Mouse (Mus musculus) CD4-positive helper T cell, adult 2 months (primary cell): ENCODE data around the gene Ehbp1l1.

Source experiments
- DNase-seq: peaks from one replicate; pipeline ENCODE4 v3.0.0-alpha.2; 2012; ENCODE audit warnings: low read depth, missing footprints, low spot score

The Ehbp1l1 gene

GRCm38 (mm10) chr19:5668372-5668771 lies 57.7 kb downstream of the Ehbp1l1 start:
- DNase-seq: no peak

DNA sequence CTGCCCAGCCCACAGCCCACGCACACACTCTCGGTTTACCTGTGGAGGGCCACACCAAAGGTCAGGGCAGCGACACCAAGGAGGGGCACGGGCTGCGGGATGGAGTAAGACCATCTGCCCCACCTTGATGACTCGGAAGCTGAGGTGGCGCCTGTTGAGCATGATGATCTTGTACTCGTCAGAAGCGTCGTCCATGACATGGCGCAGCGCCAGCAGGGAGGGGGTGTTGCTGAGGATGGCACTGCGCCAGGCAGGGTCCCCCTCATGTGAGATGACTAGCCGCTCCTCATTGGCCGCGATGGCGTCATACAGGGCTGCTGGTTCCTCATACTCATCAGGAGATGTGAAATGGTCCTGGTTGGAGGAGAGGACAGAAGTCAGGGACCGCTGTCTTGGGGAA lies 59.7 kb downstream of the Ehbp1l1 start:
- no peak for DNase-seq

DNA sequence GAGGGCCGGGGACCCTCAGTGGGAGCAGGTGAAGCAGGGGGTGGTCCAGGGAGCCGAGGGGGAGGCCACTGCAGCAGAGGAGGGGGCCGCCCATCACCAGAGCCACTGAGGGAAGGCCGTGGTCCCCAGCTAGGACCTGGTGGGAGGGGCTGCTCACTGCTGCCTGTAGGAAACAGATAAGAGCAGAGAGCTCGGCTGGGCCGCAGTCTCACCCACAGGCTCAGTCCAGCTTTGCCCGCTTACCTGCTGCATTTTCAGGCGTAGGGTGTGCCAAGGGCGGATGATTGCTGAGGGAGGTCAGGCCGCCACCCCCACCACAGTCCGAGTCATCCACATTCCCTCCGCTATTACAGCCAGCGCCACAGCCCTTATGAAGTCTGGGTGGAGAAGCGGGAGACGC lies 60.7 kb downstream of the Ehbp1l1 start:
- DNase-seq: no peak

GRCm38 (mm10) chr19:5664669-5665257 lies 61.4 kb downstream of the Ehbp1l1 start:
- DNase-seq: no peak

DNA sequence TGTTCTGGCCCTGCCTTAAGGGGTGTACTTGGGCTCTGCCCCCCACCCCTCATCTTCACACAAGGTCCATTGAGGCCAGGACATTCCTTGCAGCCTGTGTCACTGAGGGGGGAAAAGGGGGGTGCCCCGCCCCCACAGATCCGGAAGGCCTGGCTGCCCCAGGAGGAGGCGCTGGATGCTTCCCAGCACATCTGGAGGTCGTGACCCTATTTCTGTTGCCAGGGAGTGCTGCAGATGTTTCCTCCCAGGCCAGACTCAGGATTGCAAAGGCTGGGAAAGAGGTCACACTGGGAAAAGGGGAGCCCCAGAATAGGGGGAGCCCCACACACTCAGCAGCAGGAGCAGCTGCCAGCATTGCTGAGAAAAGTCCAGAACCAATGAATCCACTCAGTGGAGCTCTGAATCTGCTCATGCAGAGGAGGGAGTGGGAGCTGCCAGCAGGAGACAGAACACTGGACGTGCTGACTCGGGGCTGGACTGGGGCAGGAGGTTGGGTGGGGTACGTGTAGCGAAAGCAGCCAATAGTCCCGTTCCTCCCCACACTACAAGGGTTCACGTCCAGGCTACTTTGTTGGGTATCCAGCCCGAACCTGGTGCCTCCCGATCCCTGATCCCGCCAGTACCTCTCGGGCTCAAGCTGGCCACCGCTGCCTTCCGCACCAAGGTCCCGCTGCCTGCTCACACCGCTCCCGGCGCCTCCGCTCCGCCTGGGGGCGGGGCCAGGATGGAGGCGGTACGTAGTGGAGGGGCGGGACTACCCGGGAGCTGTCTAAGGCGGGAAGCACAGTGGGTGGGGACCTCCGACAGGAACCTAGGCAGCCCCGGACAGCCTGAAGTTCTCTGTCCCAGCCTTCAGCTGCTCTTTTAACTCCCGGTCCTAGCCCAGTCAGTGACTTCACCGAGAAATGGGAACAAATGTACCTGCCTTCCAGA lies 62.9 kb downstream of the Ehbp1l1 start, which contains the start of gene Sipa1:
TSS of gene Sipa1 (minus strand) at position 727 of the 933 bp plus-strand sequence.
- DNase-seq: peak; percentile 91

DNA sequence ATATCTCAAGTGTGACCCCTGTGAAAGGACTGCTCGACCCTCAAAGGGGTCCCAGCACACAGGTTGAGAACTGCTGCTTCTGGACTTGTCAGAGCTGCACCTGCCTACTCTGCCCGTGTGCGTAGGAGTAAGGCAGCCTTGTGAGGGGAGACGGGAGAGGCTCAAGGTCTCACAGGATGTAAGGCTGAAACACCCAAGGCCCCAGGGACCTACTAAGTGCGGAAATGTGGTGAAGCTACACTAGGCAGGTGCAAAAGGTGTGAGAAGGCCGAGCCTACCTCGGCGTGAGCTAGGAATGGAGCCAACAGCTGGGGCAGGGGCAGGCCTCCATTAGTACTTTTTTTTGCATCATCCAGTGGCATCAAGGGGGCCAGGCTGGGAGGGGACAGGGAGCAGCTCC lies 63.8 kb downstream of the Ehbp1l1 start:
- peak; percentile 72 for DNase-seq

DNA sequence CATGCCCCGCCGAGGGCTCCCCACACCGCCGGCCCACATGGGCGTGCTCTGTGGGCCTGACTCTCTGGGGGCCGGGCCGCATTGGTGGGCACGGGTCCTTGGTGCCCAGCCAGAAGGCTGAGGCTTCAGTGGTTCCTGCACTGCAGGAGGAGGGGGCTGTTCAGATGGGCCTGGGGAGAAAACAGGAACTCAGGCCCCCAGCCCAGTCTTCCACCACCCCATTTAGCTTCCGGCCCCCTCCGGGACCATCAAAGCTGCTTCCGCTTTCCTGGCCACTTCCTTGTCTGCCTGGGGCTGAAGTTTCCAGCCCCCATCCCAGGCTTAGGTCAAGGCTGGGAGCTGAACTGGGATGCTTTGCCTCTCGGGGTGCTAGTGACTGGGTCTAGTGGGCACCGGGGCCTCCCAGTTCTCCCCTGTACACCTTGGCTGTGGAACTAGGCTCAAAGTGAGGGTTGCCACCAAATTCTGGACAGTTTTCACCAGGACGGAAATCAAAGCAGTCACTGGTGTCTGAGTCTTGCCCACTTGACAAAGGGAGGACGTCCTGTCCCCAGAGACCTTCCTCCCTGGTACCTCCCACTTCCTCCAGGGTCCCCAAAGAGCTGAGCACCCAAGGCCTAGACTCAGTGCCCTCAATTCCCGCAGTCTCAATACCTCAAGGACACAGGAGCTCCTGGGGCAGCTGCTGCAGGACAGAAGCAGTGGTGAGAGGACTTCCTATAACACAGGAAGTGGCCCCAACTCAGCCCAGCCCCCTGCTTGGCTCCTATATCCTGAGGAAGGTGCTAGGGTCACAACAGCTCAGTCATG lies 65.0 kb downstream of the Ehbp1l1 start:
- peak; percentile 57 for DNase-seq
